Mouse (Mus musculus) frontal cortex, postnatal 36 days (tissue): ENCODE data around the gene Exoc8.

Experiments
- DNase-seq, 2 experiments: peaks; one replicate each; pipeline ENCODE4 v3.0.0; 2022; ENCODE audit warnings: low spot score in 2 of 2

Exoc8 gene

DNA sequence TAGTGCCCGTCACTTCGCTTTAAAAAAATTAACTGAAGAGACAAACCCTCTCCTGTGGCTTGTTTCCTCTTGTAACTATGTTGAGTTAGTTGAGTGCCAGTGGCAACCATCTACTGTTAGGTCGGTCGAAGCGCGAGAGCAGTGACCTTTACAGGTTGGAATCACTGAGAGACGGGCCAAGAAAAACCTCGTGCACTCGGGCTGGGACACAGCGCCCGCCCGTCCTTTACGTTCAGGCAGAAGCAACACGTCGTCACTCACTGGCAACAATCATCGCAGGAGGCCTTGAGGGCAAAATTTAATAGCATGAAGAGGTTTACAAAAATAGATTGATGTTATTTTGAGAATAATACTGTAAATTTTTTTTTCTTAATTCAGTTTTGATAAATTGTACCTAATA lies 12.4 kb upstream of the Exoc8 start:
- no peak for DNase-seq

DNA sequence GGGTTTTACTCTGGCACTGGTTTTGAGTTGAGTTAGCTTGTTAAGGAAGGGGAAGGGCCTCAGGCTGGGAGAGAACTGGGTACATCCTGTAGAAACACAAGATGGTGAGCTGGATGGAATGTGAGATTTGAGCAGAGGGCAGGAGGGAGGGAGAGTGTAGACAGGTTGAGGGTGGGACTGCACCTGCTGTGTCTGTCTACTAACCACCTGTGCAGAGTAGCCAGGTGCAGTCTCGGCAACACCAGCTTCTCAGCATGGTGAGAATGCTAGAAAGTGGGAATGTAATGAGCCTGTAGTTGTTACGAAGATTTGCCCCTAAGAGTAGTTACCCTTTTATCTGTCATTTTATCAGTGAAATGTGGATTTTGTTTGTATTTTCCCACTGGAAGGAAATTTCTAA lies 8.0 kb upstream of the Exoc8 start:
- no peak for DNase-seq

DNA sequence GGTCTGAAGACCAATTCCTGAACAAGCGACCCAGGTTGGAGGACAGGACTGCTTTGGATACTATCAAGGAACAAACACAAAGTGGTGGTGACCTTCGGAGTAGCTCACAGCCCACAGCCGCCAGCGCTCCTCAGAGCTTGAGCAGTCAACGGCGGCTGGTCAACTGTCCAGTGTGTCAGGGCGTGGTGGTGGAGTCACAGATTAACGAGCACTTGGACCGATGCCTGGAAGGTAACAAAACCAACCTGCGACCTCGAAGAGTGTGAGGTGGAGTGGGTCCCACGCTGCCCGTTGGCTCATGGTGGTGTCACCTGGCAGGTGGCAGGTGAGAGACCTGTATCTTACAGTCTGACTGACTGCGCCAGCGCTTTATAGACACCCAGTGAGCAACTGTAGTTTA lies 5.7 kb upstream of the Exoc8 start:
- DNase-seq: no peak

DNA sequence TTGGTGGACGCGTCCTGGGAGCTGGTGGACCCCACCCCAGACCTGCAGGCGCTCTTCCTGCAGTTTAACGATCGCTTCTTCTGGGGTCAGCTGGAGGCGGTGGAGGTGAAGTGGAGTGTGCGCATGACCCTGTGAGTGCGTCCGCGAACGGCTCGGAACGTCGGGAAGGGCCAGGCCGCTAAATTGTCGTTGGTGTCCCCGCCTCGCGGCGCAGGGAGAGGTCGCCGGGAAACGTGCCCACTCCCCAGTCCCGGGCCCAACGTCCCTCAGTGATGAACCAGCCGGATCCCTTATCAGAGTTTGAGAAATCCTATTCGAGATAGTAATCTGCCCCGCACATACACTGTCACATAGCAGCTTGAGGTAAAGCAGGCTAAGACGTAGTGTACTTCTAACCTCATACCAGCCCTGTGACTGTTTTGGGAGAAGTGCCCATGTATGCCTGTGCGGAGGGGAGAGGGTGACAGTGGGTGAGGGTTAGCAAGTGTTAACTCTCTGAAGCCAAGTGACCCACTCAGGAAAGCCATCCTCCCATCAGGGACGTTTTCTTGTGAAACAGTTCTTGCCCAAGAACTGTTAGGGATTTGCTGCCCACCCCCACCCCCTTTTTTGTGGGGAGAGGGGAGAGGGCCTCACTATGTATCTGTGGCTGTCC lies 873 bp upstream of the Exoc8 start:
- DNase-seq: no peak

DNA sequence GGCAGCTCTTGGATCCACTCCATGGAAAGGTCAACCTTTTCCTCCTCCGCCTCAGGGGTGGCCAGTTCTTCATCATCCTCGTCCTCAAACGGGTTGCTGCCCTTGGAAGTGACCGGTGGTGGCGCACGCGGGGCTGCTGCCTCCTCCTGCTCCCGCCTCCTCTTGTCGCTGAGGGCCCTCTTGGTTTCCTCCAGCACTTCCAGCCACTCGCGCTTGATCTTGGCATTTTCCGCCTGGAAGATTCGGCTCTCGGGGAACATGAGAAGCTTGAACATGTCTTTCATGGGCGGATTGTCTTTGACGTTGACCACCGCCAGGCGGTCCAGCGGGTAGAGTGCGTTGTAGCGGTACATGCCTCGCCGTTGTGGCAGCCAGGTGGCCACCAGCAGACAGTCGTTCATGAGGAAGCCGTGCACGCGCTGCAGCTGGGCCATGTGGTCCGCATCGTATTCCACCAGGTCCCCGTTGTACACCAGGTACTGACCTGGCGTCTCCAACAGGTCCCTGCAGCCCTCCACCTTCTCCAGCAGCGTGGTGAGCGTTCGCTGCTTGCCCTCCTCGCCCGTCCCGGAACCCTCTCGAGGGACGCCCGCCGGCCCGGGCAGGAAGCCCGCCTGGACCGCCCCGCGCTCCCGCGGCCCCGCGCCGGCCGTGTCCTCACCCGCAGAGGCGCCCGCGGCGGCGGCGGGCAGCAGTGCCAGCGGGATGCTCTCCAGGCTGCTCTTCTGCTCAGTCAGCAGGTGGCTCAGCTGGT lies 696 bp downstream of the Exoc8 start:
- peak; percentile 64 for DNase-seq

- no peak for DNase-seq
Measured at GRCm38 (mm10) chr8:124896010-124896631, 1.4 kb downstream of the Exoc8 start.

DNA sequence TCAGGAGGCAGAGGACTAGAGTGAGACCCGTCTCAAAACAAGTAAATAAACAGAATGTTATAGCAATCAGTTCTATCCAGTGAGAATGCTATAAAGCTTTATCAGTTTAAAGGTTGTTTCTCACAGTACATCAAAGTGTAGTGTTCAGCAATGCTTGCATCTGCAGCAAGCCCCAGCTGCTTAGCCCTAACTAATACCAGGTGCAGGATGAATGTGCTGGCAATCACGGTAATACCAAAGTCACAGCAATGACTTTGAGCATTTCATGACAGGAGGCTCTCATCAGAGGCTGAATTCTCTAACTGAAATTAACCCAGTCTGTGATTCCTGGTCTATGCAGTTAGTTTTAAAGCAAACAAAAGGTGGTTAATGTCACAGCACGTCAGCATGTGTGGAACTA lies 4.9 kb downstream of the Exoc8 start:
- no peak for DNase-seq

GRCm38 (mm10) chr8:124888385-124888784 lies 9.1 kb downstream of the Exoc8 start:
- no peak for DNase-seq

- DNase-seq: no peak
Measured at GRCm38 (mm10) chr8:124878946-124879526, 18.5 kb downstream of the Exoc8 start.

GRCm38 (mm10) chr8:124878141-124878540 lies 19.4 kb downstream of the Exoc8 start:
- DNase-seq: no peak

DNA sequence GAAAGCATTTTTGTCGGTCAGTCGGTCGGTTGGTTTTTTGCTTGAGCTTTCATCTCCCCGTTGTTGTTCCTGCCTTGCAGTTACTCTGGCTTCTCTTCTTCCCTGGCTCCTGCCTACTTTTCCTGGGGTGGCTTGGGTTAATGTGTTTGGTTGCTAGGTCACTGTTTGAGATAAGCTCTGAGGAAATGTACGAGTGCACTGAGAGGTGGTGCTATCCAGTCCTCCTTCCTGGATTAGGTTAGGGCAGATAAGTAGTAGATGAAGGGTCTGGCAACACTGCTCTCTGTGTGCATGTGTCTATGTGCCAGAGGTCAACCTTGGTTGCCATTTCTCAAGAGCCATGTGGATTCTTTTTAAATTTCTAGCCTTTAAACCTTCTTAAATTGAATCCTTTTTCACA lies 24.8 kb downstream of the Exoc8 start:
- DNase-seq: no peak

- DNase-seq: no peak
Measured at GRCm38 (mm10) chr8:124872081-124872480, 25.4 kb downstream of the Exoc8 start.

DNA sequence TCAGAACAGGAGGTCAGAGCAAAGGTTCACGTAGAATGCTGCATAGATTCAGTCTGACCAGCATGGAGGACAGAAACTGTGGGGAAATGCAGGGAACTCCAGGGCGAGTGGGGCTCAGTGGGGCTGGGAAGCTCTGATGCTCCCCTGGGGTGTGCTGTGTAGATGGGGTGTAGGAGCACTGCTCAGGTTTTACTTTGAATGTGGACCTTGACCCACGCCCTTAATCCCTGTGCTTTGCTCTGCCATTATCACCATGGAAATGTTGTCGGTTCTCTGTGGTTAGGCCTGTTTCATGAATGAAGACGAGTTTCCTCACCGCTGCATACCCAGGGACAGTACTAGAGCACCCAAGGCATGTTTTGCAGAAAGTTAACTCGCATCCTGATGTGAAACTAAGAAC lies 26.0 kb downstream of the Exoc8 start:
- DNase-seq: no peak

DNA sequence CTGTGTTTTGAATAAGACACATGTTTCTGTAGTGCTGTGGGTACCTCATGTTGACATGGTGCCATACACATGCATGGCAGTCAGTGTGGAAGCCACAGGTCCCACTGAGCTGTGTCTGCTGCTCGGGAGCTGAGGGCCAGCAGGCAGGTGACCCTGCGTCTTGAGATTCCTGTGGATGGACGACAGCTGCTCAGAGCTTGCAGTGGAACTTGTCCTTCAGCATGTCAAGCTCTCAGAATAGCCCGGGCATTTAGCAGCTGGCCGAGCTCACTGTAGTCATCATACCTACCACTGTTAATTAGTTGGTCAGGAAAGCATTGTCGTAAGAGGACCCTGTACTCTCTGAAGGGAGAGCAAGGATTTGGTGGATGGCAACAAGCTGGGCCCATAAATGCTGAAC lies 27.8 kb downstream of the Exoc8 start:
- DNase-seq: no peak

- DNase-seq: no peak
Measured at GRCm38 (mm10) chr8:124867126-124867525, 30.4 kb downstream of the Exoc8 start.

GRCm38 (mm10) chr8:124866669-124867068 lies 30.8 kb downstream of the Exoc8 start:
- no peak for DNase-seq

DNA sequence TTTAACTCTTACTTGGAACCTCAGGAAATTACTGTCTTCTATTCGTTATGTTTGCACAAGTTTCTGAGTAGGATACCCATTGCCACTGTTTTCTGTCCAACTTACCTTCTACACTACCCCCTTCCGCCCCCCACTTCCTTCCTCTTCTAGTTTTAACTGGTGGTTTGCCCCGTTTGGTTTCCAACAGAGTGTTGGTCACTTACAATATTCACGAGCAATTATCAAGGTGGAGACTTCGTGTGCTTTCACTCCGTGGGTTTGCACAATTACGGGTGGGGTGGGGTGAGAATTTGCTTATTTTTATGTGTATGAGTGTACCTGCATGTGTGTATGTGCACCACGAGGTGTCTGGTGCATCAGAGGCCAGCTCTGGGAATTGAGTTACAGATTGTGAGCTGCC lies 33.8 kb downstream of the Exoc8 start:
- no peak for DNase-seq

DNA sequence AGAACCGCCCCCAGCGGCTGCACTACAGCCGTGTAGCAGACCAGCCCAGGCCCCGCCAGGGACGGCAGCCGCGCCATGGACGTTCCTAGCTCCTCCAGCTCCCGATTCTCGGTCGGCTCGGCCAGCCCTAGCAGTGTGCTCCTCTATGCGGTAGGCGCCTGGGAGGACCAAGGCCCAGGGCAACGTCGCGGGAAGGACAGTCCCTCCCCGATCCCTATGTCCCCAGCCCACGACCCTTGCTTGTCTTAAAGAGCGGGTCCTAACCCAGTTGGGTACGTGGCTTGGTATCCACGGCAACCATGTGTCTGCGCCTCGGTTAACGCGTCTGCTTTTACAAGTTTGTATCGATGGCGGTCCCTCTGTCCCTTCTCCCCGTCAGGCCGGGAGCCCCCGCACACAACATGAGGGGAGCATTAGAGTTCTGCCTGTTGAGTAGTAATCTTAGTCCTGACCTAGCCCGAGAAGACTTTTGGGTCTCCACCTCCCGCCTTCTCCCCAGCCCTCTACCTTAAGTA lies 34.3 kb downstream of the Exoc8 start:
- no peak for DNase-seq

GRCm38 (mm10) chr8:124862321-124863162 lies 35.0 kb downstream of the Exoc8 start, which contains the start of the genes Gnpat and 2810004N23Rik:
Gene Gnpat (plus strand): TSS chr8:124863033.
Gene 2810004N23Rik (minus strand): TSS chr8:124863120.
- peak; percentile 94 to 97 for DNase-seq

- DNase-seq: no peak
Measured at GRCm38 (mm10) chr8:124860188-124860587, 37.3 kb downstream of the Exoc8 start.

DNA sequence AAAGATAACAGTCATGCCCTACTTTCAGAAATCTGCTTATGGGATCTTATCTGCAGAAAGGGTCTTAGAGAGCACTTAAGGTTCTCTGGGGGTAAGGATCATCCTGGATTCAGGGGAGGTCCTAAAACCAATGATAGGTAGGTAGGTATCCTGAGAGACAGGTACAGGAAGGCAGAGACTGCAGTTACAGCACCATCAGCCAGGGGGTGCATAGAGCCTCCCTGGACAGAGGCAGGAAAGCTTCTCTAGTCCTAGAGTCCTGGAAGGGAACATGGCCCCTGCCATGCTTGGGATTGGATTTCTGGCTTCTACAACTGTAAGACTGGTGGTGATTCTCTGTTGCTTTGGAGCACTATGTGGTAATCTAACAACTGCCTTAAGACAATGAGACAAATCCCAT lies 38.0 kb downstream of the Exoc8 start:
- no peak for DNase-seq
